Mouse (Mus musculus) heart, embryonic 14.5 days (tissue): Measurements from ENCODE around the gene Zdhhc12. TPM values are rescaled to one million over a fixed set of nuclear protein-coding genes. Genes with fewer than 3 reads are reported as not detected.

Experiments used
- polyA plus RNA-seq: library from polyadenylated mRNA; unstranded; fragments of >200 nt; fragmentation: Nextera tagmentation; extraction: Ambion mirVana; gene quantifications from 2 replicates; pipeline ENCODE4 v1.2.1, GENCODE M21; 2014

Gene Zdhhc12
- polyA plus RNA-seq, 1 experiment from 2014 or later: 38.5 TPM

Other genes starting within 250 kb of the Zdhhc12 start
- gene Cercam, start 224.5 kb downstream of the Zdhhc12 start, polyA plus RNA-seq: 13.9 and 14.8 TPM in 2 replicates
- gene Odf2, start 204.4 kb downstream of the Zdhhc12 start, polyA plus RNA-seq: 46.8 and 47.2 TPM in 2 replicates
- gene Gle1, start 158.2 kb downstream of the Zdhhc12 start, polyA plus RNA-seq: 36.1 and 38.1 TPM in 2 replicates
- gene Sptan1, start 128.1 kb downstream of the Zdhhc12 start, polyA plus RNA-seq: 156 and 161 TPM in 2 replicates
- 18.9 and 21.8 TPM in 2 replicates for gene Wdr34, start 44.8 kb downstream of the Zdhhc12 start, polyA plus RNA-seq
- 218 and 223 TPM in 2 replicates for gene Set, start 36.3 kb downstream of the Zdhhc12 start, polyA plus RNA-seq
- 10.0 and 10.3 TPM in 2 replicates for gene Pkn3, start 16.0 kb downstream of the Zdhhc12 start, polyA plus RNA-seq
- 7.8 and 8.9 TPM in 2 replicates for gene Zer1, start 30.9 kb upstream of the Zdhhc12 start, polyA plus RNA-seq
- gene Tbc1d13, start 40.1 kb upstream of the Zdhhc12 start, polyA plus RNA-seq: 9.0 and 9.9 TPM in 2 replicates
- gene Endog, start 77.8 kb upstream of the Zdhhc12 start, polyA plus RNA-seq: 40.3 and 43.2 TPM in 2 replicates
- 24.7 and 28.0 TPM in 2 replicates for gene Spout1, start 84.8 kb upstream of the Zdhhc12 start, polyA plus RNA-seq
- gene Kyat1, start 112.2 kb upstream of the Zdhhc12 start, polyA plus RNA-seq: 22.0 and 26.0 TPM in 2 replicates
- gene Lrrc8a, start 144.1 kb upstream of the Zdhhc12 start, polyA plus RNA-seq: 47.4 and 52.7 TPM in 2 replicates
- gene Gm28035, start 146.9 kb upstream of the Zdhhc12 start, polyA plus RNA-seq: 0.13 and 0.55 TPM in 2 replicates
- 10.8 TPM in 2 replicates for gene Phyhd1, start 172.6 kb upstream of the Zdhhc12 start, polyA plus RNA-seq
- not detected in 2 replicates for gene Gm28038, start 187.4 kb upstream of the Zdhhc12 start, polyA plus RNA-seq
- 33.0 and 33.4 TPM in 2 replicates for gene Dolk, start 192.7 kb upstream of the Zdhhc12 start, polyA plus RNA-seq
- 23.9 and 26.2 TPM in 2 replicates for gene Nup188, start 192.7 kb upstream of the Zdhhc12 start, polyA plus RNA-seq